ENCODE assay signal across 9 mouse cellular contexts in genomic region chr5:142903470-142904207, GRCm38 (mm10). TPM values are rescaled to one million over a fixed set of nuclear protein-coding genes. Genes with fewer than 3 reads are reported as not detected.
DNase-seq lines count a peak whose midpoint lies in the region; ATAC-seq and TF ChIP-seq lines count a peak whose summit lies in the region.
"Had no signal": no experiment of that assay in that cellular context is flagged by ENCODE, and none has a peak within 500 bp of the region (broad histone marks: within the 10 kb centered on the region; RNA-seq: fewer than 3 reads in every experiment).

No protein-coding gene starts in this region.

- 72% methylated on average over 14 of the region's 14 CpGs for WGBS in forebrain, embryonic 16.5 days
- WGBS in limb, embryonic 14.5 days = 76% methylated on average over 14 of the region's 14 CpGs
- WGBS in stomach, embryonic 14.5 days = 74% methylated on average over 14 of the region's 14 CpGs

- TF ChIP-seq CTCF in gastrocnemius, adult 2 months (IDR thresholded peaks at IDR 0.05) = no peak

- peak; percentile 17 for ATAC-seq in CD4-positive, CD25-positive, alpha-beta regulatory T cell, adult 4 months
- ATAC-seq in forebrain, embryonic 16.5 days = no peak
- ATAC-seq in limb, embryonic 14.5 days (ENCODE audit: low FRiP score, low read depth) = no peak
- ATAC-seq in stomach, embryonic 14.5 days (ENCODE audit: insufficient number of reproducible peaks, insufficient read depth, low FRiP score, low read depth) = no peak

- no peak for TF ChIP-seq POLR2A in limb, embryonic 14.5 days (IDR thresholded peaks at IDR 0.05; ENCODE audit: borderline replicate concordance, extremely low read depth, insufficient read depth, insufficient read length)

- H3K4me1 ChIP-seq in forebrain, embryonic 16.5 days (replicated peaks; ENCODE audit: control insufficient read depth, insufficient read depth, low read length) = peaks cover 43% of the 10 kb centered on the region
- H3K4me1 ChIP-seq in limb, embryonic 14.5 days (ENCODE audit: control insufficient read depth, insufficient read depth, low read length) = peaks cover 26% of the 10 kb centered on the region
- peaks cover 27% of the 10 kb centered on the region for H3K4me1 ChIP-seq in stomach, embryonic 14.5 days (ENCODE audit: control insufficient read depth, insufficient read depth, low read length)

- peak overlapping the region; percentile 100 for H3K27ac ChIP-seq in gastrocnemius, adult 2 months
- H3K27ac ChIP-seq in forebrain, embryonic 16.5 days (ENCODE audit: low read length) = no peak overlapping the region
- H3K27ac ChIP-seq in limb, embryonic 14.5 days (replicated peaks; ENCODE audit: low read depth, low read length) = no peak overlapping the region; the same call in 1 of the 2 replicates
- peak overlapping the region; percentile 62; the same call in 1 of the 2 replicates for H3K27ac ChIP-seq in stomach, embryonic 14.5 days (ENCODE audit: low read length)

- no peak for DNase-seq in gastrocnemius, adult 2 months
- no peak for DNase-seq in gastrocnemius, adult 8-10 months (ENCODE audit: low spot score in 2 of 2)
- DNase-seq in limb, embryonic 14.5 days (ENCODE audit: low spot score) = no peak
- no peak for DNase-seq in right cerebral cortex, postnatal 4 days
- DNase-seq in left cerebral cortex, adult 11 months (ENCODE audit: low spot score) = no peak

- H3K9ac ChIP-seq in forebrain, embryonic 16.5 days (replicated peaks; ENCODE audit: low read depth, low read length) = peak overlapping the region; percentile 100
- H3K9ac ChIP-seq in limb, embryonic 14.5 days (ENCODE audit: low read depth, low read length, severe bottlenecking) = peak overlapping the region; percentile 100
- H3K9ac ChIP-seq in stomach, embryonic 14.5 days (replicated peaks; ENCODE audit: low read depth, low read length) = peak overlapping the region; percentile 100

- no peaks in the 10 kb centered on the region for H3K9me3 ChIP-seq in forebrain, embryonic 16.5 days (ENCODE audit: control insufficient read depth, low read length)
- no peaks in the 10 kb centered on the region for H3K9me3 ChIP-seq in limb, embryonic 14.5 days (ENCODE audit: control insufficient read depth, low read length)
- no peaks in the 10 kb centered on the region for H3K9me3 ChIP-seq in stomach, embryonic 14.5 days (ENCODE audit: control insufficient read depth, low read depth, low read length)

- intact Hi-C loops in gastrocnemius, adult 2 months (cut with DNase I) = no loop called here

- peaks cover 38% of the 10 kb centered on the region for H3K36me3 ChIP-seq in forebrain, embryonic 16.5 days (ENCODE audit: control insufficient read depth, insufficient read depth)
- peaks cover 64% of the 10 kb centered on the region for H3K36me3 ChIP-seq in limb, embryonic 14.5 days (ENCODE audit: control insufficient read depth, insufficient read depth, low read length)
- H3K36me3 ChIP-seq in stomach, embryonic 14.5 days (ENCODE audit: control insufficient read depth, insufficient read depth, low read length) = peaks cover 57% of the 10 kb centered on the region

- peak overlapping the region; percentile 64 for H3K4me2 ChIP-seq in forebrain, embryonic 16.5 days (ENCODE audit: low read length)
- peak overlapping the region; percentile 71 for H3K4me2 ChIP-seq in limb, embryonic 14.5 days (replicated peaks; ENCODE audit: low read depth, low read length, severe bottlenecking)
- peak overlapping the region; percentile 72 for H3K4me2 ChIP-seq in stomach, embryonic 14.5 days (replicated peaks; ENCODE audit: low read depth, low read length)

- no peaks in the 10 kb centered on the region for H3K27me3 ChIP-seq in forebrain, embryonic 16.5 days (replicated peaks; ENCODE audit: control insufficient read depth, insufficient read depth, low read length)
- H3K27me3 ChIP-seq in limb, embryonic 14.5 days (ENCODE audit: control insufficient read depth, insufficient read depth, low read length) = no peaks in the 10 kb centered on the region
- H3K27me3 ChIP-seq in stomach, embryonic 14.5 days (ENCODE audit: control insufficient read depth, insufficient read depth, low read length) = no peaks in the 10 kb centered on the region
- H3K27me3 ChIP-seq: Patski had no signal

- H3K4me3 ChIP-seq in gastrocnemius, adult 2 months = peak overlapping the region; percentile 99
- H3K4me3 ChIP-seq in forebrain, embryonic 16.5 days (replicated peaks; ENCODE audit: low read length) = peak overlapping the region; percentile 100
- peak overlapping the region; percentile 83 for H3K4me3 ChIP-seq in limb, embryonic 14.5 days (replicated peaks; ENCODE audit: low read length)
- peak overlapping the region; percentile 100 for H3K4me3 ChIP-seq in stomach, embryonic 14.5 days (ENCODE audit: low read depth, low read length)

RNA-seq across cellular contexts. Expression of gene Actb, which starts 2.9 kb away (rescaled TPM):
- total RNA-seq in gastrocnemius, adult 2 months (2021) = 100 to 1,000 TPM; 365 to 571 TPM
- total RNA-seq in gastrocnemius, adult 8-10 months (2022) = 100 to 1,000 TPM; 301 to 406 (median 351) TPM
- polyA plus RNA-seq in CD4-positive, CD25-positive, alpha-beta regulatory T cell, adult 4 months (2017; shearing (Covaris generic)) = over 10,000 TPM; 21,144 to 46,167 TPM
- 15,087 and 15,431 TPM in 2 replicates for polyA plus RNA-seq in forebrain, embryonic 16.5 days (2015; fragmentation: Nextera tagmentation; extraction: Ambion mirVana)
- 2,733 and 3,354 TPM in 2 replicates for polyA plus RNA-seq in limb, embryonic 14.5 days (2012; rRNA removed)
- polyA plus RNA-seq in limb, embryonic 14.5 days (2014; fragmentation: Nextera tagmentation; extraction: Ambion mirVana) = 14,101 and 14,367 TPM in 2 replicates
- polyA plus RNA-seq in stomach, embryonic 14.5 days (2014; fragmentation: Nextera tagmentation; extraction: Ambion mirVana) = 17,142 and 17,567 TPM in 2 replicates

RNA-seq across cellular contexts. Expression of gene Fbxl18, which starts 8.4 kb away (rescaled TPM):
- total RNA-seq in gastrocnemius, adult 2 months (2021) = 1 to 10 TPM; 5.8 to 6.2 TPM
- total RNA-seq in gastrocnemius, adult 8-10 months (2022) = 1 to 10 TPM; 4.4 to 6.8 (median 5.3) TPM
- 1 to 10 TPM; 3.9 to 8.6 TPM for polyA plus RNA-seq in CD4-positive, CD25-positive, alpha-beta regulatory T cell, adult 4 months (2017; shearing (Covaris generic))
- polyA plus RNA-seq in forebrain, embryonic 16.5 days (2015; fragmentation: Nextera tagmentation; extraction: Ambion mirVana) = 29.5 and 31.4 TPM in 2 replicates
- polyA plus RNA-seq in limb, embryonic 14.5 days (2012; rRNA removed) = 12.5 and 21.1 TPM in 2 replicates
- polyA plus RNA-seq in limb, embryonic 14.5 days (2014; fragmentation: Nextera tagmentation; extraction: Ambion mirVana) = 9.4 and 10.2 TPM in 2 replicates
- 9.1 and 10.5 TPM in 2 replicates for polyA plus RNA-seq in stomach, embryonic 14.5 days (2014; fragmentation: Nextera tagmentation; extraction: Ambion mirVana)

RNA-seq across cellular contexts. Expression of gene Fscn1, which starts 56.5 kb away (rescaled TPM):
- total RNA-seq in gastrocnemius, adult 2 months (2021) = 1 to 10 TPM; 4.4 to 7.3 TPM
- total RNA-seq in gastrocnemius, adult 8-10 months (2022) = 1 to 10 TPM; 3.0 to 7.9 (median 5.0) TPM
- under 1 TPM; 0.36 to 0.58 TPM for polyA plus RNA-seq in CD4-positive, CD25-positive, alpha-beta regulatory T cell, adult 4 months (2017; shearing (Covaris generic))
- 541 and 600 TPM in 2 replicates for polyA plus RNA-seq in forebrain, embryonic 16.5 days (2015; fragmentation: Nextera tagmentation; extraction: Ambion mirVana)
- polyA plus RNA-seq in limb, embryonic 14.5 days (2012; rRNA removed) = 395 and 512 TPM in 2 replicates
- 356 and 368 TPM in 2 replicates for polyA plus RNA-seq in limb, embryonic 14.5 days (2014; fragmentation: Nextera tagmentation; extraction: Ambion mirVana)
- polyA plus RNA-seq in stomach, embryonic 14.5 days (2014; fragmentation: Nextera tagmentation; extraction: Ambion mirVana) = 232 and 251 TPM in 2 replicates

Comparison
In these comparisons a context has a peak if more than half of its experiments do, and no peak if none do; other contexts are left out.
1. H3K27ac ChIP-seq: peak in gastrocnemius, adult 2 months (single experiment) and stomach, embryonic 14.5 days (single experiment); none in forebrain, embryonic 16.5 days (single experiment) and limb, embryonic 14.5 days (single experiment).
2. RNA of gene Fscn1, which starts 56.5 kb away (polyA plus RNA-seq): 541 to 600 TPM in forebrain, embryonic 16.5 days, 356 to 512 TPM in limb, embryonic 14.5 days and 232 to 251 TPM in stomach, embryonic 14.5 days; 0.36 to 0.58 TPM in CD4-positive, CD25-positive, alpha-beta regulatory T cell, adult 4 months; every median in the first group is over 100 times any median in the second.
3. Peak in every context shown above with its lines, with median percentiles within 50 percentile points of each other: H3K4me3 ChIP-seq, H3K4me2 ChIP-seq and H3K9ac ChIP-seq.